Mouse (Mus musculus) hindbrain, embryonic 13.5 days (tissue): ENCODE measurements around the gene Gas6. TPM values are rescaled to one million over a fixed set of nuclear protein-coding genes. Genes with fewer than 3 reads are reported as not detected.

Experiments
- ATAC-seq: fragments of 200-750 bp; cut with Nextera tagmentation; 2 replicates; pipeline ENCODE4 v1.8.0; 2017; ENCODE audit warnings: moderate TSS enrichment; ENCODE audit not compliant: low FRiP score
- H3K27ac ChIP-seq: fragments of 300-500 bp; sonication (generic); 2 replicates; pipeline ENCODE4 v1.5.1; 2015; ENCODE audit warnings: inconsistent platforms, mild to moderate bottlenecking, moderate library complexity
- H3K27me3 ChIP-seq: fragments of 300-500 bp; sonication (generic); 2 replicates; pipeline ENCODE4 v1.6.1; 2015; ENCODE audit warnings: mild to moderate bottlenecking, inconsistent platforms
- H3K36me3 ChIP-seq: fragments of 300-500 bp; sonication (generic); 2 replicates; pipeline ENCODE4 v1.6.1; 2015; ENCODE audit warnings: mild to moderate bottlenecking, inconsistent platforms
- H3K4me1 ChIP-seq: fragments of 300-500 bp; sonication (generic); replicated peaks from 2 replicates; pipeline ENCODE4 v1.6.1; 2015; ENCODE audit warnings: inconsistent platforms
- H3K4me2 ChIP-seq: fragments of 300-500 bp; sonication (generic); 2 replicates; pipeline ENCODE4 v1.6.1; 2015; ENCODE audit warnings: inconsistent platforms, mild to moderate bottlenecking, moderate library complexity
- H3K4me3 ChIP-seq: fragments of 300-500 bp; sonication (generic); 2 replicates; pipeline ENCODE4 v1.5.1; 2015; ENCODE audit warnings: mild to moderate bottlenecking, inconsistent platforms
- H3K9ac ChIP-seq: fragments of 300-500 bp; sonication (generic); 2 replicates; pipeline ENCODE4 v1.6.1; 2015; ENCODE audit warnings: mild to moderate bottlenecking, inconsistent platforms
- H3K9me3 ChIP-seq: fragments of 300-500 bp; sonication (generic); 2 replicates; pipeline ENCODE4 v1.6.1; 2016; ENCODE audit warnings: inconsistent platforms
- WGBS: fragments of 180-500 bp; shearing (Covaris S2); methylation state at CpG from one replicate; pipeline ENCODE4 v1.1.7; 2015; 5-methylcytosine and 5-hydroxymethylcytosine counted together
- polyA plus RNA-seq: library from polyadenylated mRNA; unstranded; fragments of >200 nt; fragmentation: Nextera tagmentation; extraction: Ambion mirVana; gene quantifications from 2 replicates; pipeline ENCODE4 v1.2.1, GENCODE M21; 2015

Gene Gas6
- polyA plus RNA-seq, 1 experiment from 2014 or later = 25.8 TPM

DNA sequence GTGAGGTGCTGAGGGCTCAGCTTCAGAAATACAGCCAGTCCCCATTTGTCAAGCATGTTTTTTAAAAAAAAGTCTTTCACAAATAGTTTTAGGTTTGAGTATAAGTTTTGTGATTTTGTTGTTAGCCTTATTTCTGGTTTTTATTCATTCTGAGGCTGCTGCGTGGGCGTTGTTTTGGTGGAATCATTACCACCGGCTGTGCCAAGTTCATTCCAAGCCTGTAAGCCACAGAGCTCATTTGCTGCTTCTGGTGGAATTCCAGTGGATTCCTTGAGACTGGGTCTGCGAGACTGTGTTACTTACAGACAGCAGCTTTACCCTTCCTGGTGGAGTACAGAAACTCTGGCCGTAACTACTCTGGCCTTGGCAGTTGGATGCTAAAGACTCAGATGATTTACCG is 47.8 kb downstream of the Gas6 start:
- Histone ChIP-seq H3K27me3 (peaks cover 4% of the 10 kb centered on the region; the same call in 1 of the 2 replicates), H3K27ac (no peak overlapping the region), H3K9me3 (no peaks in the 10 kb centered on the region), H3K36me3 (no peaks in the 10 kb centered on the region), H3K4me3 (no peak overlapping the region), H3K4me1 (no peaks in the 10 kb centered on the region), H3K9ac (no peak overlapping the region), H3K4me2 (no peak overlapping the region)
- 93% methylated on average over 6 of the region's 6 CpGs for WGBS
- ATAC-seq = no peak

DNA sequence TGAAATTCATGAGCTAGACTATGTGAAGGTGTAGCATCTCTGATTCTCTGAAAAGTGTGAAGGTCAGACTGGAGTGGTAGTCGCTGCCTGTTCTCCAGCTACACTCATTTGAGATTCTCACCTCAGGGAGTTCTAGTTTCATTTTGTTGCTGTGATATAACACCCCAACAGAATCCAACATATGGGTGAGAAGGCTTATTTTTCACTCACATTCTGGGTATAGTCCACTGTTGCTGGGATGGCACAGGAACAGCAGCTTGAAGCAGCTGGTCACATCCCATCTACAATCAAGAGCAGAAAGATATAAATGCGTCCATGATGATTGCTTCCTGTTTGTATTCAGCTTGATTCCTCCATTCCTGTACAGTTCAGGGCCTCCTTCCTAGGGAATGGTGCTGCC is 52.1 kb downstream of the Gas6 start:
- Histone ChIP-seq H3K9ac (no peak overlapping the region), H3K4me2 (no peak overlapping the region), H3K36me3 (no peaks in the 10 kb centered on the region), H3K27me3 (peaks cover 7% of the 10 kb centered on the region), H3K27ac (no peak overlapping the region), H3K4me1 (no peaks in the 10 kb centered on the region), H3K9me3 (no peaks in the 10 kb centered on the region), H3K4me3 (no peak overlapping the region)
- ATAC-seq = no peak
- WGBS = 94% methylated on average over 2 of the region's 2 CpGs

DNA sequence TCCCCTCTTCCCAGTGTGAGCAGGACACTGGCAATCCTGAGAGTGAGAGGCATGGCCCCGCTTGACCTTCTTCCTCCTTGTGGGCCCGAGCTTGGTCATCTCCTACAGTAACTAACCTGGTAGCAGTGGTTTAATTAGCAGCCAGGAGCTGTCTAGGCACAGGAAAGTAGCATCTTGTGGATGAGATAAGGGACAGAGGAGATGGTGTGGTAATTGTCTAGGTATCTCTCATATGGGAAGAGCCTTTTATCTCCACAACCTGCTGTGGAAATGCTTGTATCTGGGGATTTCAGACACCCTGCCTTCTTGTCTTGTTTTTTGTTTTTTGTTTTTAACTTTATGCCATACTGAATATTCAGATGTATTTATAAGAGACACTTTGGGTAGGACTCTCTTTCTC is 56.8 kb downstream of the Gas6 start:
- Histone ChIP-seq H3K36me3 (no peaks in the 10 kb centered on the region), H3K27ac (no peak overlapping the region), H3K27me3 (peaks cover 44% of the 10 kb centered on the region), H3K4me2 (no peak overlapping the region), H3K9ac (no peak overlapping the region), H3K4me1 (peaks cover 9% of the 10 kb centered on the region), H3K9me3 (no peaks in the 10 kb centered on the region), H3K4me3 (no peak overlapping the region)
- 91% methylated on average over 2 of the region's 2 CpGs for WGBS
- ATAC-seq = no peak

DNA sequence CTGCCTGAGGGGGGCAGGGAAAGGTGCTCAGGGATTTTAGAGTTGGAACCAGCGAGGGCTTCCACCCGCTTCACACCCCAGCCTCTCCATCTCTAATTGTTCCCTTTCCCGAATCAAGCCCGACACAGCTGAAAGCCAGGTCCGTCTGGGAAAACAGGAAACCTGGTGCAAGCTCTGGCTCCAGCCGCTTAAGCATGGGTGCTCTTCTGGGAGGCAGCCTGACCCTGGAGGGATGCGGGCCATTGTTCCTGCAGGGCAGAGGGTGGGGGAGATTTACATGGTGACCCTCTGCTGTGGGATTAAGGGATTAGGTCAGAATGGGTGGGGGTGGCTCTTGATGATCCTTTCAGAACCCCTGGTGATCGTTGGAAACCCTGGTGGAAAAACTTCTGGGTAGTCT is 58.2 kb downstream of the Gas6 start:
- WGBS = 21% methylated on average over 8 of the region's 8 CpGs
- no peak overlapping the region for H3K4me2 ChIP-seq
- H3K36me3 ChIP-seq = no peaks in the 10 kb centered on the region
- H3K27me3 ChIP-seq = peaks cover 44% of the 10 kb centered on the region
- no peak overlapping the region for H3K27ac ChIP-seq
- peaks cover 9% of the 10 kb centered on the region for H3K4me1 ChIP-seq
- H3K4me3 ChIP-seq = no peak overlapping the region
- no peak overlapping the region for H3K9ac ChIP-seq
- no peaks in the 10 kb centered on the region for H3K9me3 ChIP-seq
- no peak for ATAC-seq

DNA sequence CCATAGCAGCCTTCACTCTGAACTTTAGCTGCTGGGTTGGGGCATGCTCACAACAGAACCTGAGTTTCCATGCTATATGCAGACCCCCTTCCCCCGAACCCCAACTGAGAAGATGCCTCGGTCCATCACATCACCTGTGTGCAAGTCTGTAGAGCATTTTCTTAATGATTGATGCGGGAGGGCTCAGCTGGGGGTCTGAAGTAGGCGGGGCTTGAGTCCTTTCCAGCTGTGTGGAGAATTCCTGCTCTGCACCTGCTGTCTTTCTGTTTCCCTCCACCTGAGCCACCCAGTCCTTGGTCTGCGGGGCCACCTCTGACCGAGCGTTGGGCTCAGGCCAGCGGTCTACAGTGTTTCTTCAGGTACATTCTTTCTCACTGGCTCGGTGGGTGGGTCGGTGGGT is 59.4 kb downstream of the Gas6 start, which contains the start of gene Tmem255b:
Tmem255b (plus strand) TSS at position 301 of the 400 bp plus-strand sequence.
- H3K4me3 ChIP-seq = no peak within 1 kb of the TSS
- H3K4me2 ChIP-seq = peak within 1 kb of the TSS; percentile 19; the same call in 1 of the 2 replicates
- H3K9ac ChIP-seq = no peak within 1 kb of the TSS

DNA sequence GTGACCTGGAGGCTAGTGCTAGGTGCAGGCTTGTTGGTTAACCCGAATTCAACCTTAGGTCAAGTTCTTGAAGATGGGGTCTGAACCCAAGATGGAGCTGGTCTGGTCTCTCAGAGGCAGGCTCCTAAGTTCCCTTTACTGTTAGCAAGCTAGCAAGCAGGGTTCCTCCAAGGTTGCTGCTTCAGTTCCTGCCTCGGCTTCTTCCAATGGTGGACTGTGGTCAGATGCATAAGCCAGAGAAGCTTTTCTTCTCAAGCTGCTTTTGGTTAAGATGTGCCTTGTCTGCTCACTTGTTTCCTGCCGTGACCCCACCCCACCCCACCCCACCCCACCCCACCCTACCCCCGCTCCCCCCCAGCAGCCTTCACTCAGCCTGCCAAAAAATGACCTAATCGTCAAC is 61.2 kb downstream of the Gas6 start:
- Histone ChIP-seq H3K27me3 (peaks cover 44% of the 10 kb centered on the region), H3K27ac (no peak overlapping the region), H3K9me3 (no peaks in the 10 kb centered on the region), H3K36me3 (no peaks in the 10 kb centered on the region), H3K4me3 (no peak overlapping the region), H3K4me2 (no peak overlapping the region), H3K4me1 (peaks cover 9% of the 10 kb centered on the region), H3K9ac (no peak overlapping the region)
- 87% methylated on average over 5 of the region's 5 CpGs for WGBS
- no peak for ATAC-seq

More for the DNA sequence above, 59.4 kb downstream of the Gas6 start, which contains the start of gene Tmem255b:
- Histone ChIP-seq H3K36me3 (no peaks in the 10 kb centered on the region), H3K27me3 (peaks cover 44% of the 10 kb centered on the region), H3K4me1 (peaks cover 9% of the 10 kb centered on the region), H3K9me3 (no peaks in the 10 kb centered on the region), H3K27ac (no peak within 1 kb of the TSS)
- ATAC-seq = no peak
- WGBS = 16% methylated on average over 10 of the region's 10 CpGs

DNA sequence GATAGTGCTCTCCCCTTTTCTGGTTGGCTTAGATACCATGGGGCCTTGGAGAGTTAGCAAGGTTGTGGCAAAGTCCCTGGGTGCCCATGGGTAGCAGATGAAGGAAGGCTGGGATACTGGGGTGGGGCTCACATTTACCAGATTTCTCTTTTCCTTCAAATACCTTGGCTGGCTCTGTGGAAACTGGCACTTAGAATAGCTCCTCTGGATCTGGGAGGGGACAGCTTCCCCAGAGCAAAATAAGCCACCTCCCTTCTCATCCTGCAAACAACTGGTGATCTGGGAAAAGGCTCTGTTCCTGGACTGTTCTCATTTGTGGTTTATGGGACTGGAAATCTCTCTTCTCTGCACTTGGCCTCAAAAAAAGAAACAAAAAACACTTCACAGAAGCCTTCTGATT is 63.4 kb downstream of the Gas6 start:
- Histone ChIP-seq H3K27ac (0 out of 2 replicates have a peak overlapping the region, but pooled peaks have one; percentile 5), H3K4me3 (no peak overlapping the region), H3K9me3 (no peaks in the 10 kb centered on the region), H3K27me3 (peaks cover 24% of the 10 kb centered on the region), H3K9ac (no peak overlapping the region), H3K36me3 (no peaks in the 10 kb centered on the region), H3K4me1 (peaks cover 9% of the 10 kb centered on the region), H3K4me2 (no peak overlapping the region)
- no peak for ATAC-seq

DNA sequence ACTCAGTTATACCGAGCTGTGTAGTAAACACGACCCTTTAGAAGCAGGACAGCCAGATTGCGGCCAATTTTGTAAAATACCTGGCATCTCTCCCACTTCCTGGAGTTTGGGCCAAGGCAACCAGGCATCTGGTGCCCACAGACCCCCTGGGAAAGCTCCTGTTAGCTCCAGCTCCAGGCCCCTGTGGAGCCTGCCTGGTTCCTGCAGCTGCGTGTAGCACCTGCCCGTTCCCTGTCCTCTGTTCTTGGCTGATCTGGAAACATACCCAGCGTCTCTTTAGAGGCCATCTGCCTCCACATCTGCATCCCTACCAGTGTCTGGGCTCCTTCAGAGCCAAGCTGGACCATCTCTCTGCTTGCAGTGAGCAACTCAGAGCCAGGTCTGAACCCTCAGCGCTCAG is 63.9 kb downstream of the Gas6 start:
- H3K36me3 ChIP-seq = no peaks in the 10 kb centered on the region
- H3K9ac ChIP-seq = no peak overlapping the region
- 80% methylated on average over 7 of the region's 7 CpGs for WGBS
- H3K27me3 ChIP-seq = peaks cover 20% of the 10 kb centered on the region
- H3K4me1 ChIP-seq = peaks cover 7% of the 10 kb centered on the region
- no peak overlapping the region for H3K4me3 ChIP-seq
- ATAC-seq = no peak
- no peak overlapping the region for H3K4me2 ChIP-seq
- 0 out of 2 replicates have a peak overlapping the region, but pooled peaks have one; percentile 5 for H3K27ac ChIP-seq
- no peaks in the 10 kb centered on the region for H3K9me3 ChIP-seq

DNA sequence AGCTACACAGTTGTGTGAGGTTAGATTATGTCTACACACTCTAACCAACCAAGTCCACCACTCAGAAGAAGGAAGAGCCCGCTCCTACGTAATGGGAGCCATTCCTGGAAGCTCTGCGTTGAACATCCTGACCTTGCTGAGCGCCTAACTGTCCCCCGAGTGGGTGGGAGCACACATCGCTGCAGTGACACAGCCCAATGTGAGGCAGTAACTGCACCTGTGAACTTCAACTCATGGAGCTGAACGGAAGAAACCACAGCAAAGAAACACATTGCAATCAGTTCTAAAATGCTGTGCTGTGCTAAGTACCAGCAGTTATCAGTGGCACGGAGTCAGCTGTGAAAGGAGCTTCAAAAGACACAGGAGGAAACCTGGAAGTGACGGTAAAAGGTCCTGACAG is 66.1 kb downstream of the Gas6 start:
- 88% methylated on average over 9 of the region's 9 CpGs for WGBS
- ATAC-seq = no peak
- Histone ChIP-seq H3K4me1 (no peaks in the 10 kb centered on the region), H3K4me3 (no peak overlapping the region), H3K36me3 (no peaks in the 10 kb centered on the region), H3K9me3 (no peaks in the 10 kb centered on the region), H3K9ac (no peak overlapping the region), H3K27me3 (no peaks in the 10 kb centered on the region), H3K4me2 (no peak overlapping the region), H3K27ac (no peak overlapping the region)

DNA sequence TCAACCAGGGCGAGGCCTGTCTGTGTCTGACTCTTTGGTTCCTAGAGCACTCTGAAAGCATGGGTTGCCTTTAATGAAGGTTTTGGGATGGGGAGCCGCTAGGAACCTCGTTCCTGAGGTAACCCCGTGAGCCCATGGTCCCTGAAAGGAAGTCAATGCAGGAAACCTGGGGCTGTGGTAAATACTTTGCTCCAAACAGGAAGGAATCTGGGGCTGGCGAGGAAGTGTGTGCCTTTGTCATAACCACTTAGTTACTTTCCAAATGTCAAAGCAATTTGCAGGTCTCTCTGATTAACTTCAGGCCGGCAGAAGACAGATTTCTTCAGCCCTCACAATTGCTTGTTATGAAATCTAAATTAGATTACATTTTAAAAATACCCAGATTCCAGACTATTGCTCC is 66.9 kb downstream of the Gas6 start:
- 78% methylated on average over 6 of the region's 6 CpGs for WGBS
- Histone ChIP-seq H3K36me3 (no peaks in the 10 kb centered on the region), H3K9me3 (no peaks in the 10 kb centered on the region), H3K27me3 (no peaks in the 10 kb centered on the region), H3K4me1 (no peaks in the 10 kb centered on the region), H3K4me3 (no peak overlapping the region), H3K4me2 (no peak overlapping the region), H3K27ac (no peak overlapping the region), H3K9ac (no peak overlapping the region)
- ATAC-seq = no peak

DNA sequence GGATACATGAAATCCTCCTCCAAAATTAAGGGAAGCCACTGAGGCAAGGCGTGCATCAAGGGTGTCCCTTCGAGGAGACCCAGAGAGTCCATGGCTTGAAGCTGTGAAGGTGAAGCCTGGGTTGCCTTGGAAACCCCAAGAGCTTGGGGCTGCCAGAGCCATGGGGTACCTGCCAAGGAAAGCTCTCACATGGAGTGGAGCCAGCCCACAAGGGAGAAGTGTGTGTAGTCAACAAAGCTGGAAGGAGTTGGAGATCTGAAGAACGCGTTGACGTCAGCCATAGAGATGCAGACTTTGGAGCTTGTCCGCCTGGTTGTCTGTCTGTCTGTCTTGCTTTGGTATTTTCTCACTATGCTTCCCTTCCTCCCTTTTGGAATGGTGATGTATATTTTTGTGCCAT is 73.3 kb downstream of the Gas6 start:
- Histone ChIP-seq H3K27ac (no peak overlapping the region), H3K27me3 (no peaks in the 10 kb centered on the region), H3K36me3 (no peaks in the 10 kb centered on the region), H3K4me1 (no peaks in the 10 kb centered on the region), H3K9me3 (no peaks in the 10 kb centered on the region), H3K9ac (no peak overlapping the region), H3K4me2 (no peak overlapping the region), H3K4me3 (no peak overlapping the region)
- 93% methylated on average over 6 of the region's 6 CpGs for WGBS
- no peak for ATAC-seq

DNA sequence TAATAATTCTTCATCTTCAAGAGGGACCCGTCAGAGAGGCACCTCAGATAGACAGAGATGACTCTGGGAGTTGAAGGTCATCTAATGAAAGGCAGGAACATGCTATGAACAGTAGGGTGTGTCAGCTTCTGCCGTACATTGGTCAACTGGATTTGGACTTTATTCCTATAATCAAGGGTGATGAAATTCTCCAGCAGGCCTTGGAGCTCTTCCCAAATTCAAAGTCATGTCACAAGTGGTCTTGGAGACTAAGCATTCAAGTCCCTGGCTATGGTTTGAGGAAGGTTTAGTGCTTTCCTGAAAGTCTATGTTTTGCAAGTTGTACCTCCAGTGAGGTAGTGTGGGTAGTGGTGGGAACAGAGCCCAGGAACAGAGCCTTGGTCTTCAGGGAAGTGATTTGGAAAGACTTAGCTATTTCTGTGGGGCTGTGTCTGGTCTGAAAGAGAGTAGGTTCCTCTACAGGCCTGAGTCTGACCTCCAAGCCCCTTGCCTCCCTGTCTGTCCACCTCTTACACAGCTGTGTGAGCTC is 75.1 kb downstream of the Gas6 start:
- no peak overlapping the region for H3K4me2 ChIP-seq
- no peak overlapping the region for H3K4me3 ChIP-seq
- H3K9ac ChIP-seq = no peak overlapping the region
- H3K9me3 ChIP-seq = no peaks in the 10 kb centered on the region
- 72% methylated on average over 2 of the region's 2 CpGs for WGBS
- H3K36me3 ChIP-seq = no peaks in the 10 kb centered on the region
- no peak for ATAC-seq
- no peaks in the 10 kb centered on the region for H3K4me1 ChIP-seq
- no peaks in the 10 kb centered on the region for H3K27me3 ChIP-seq
- H3K27ac ChIP-seq = no peak overlapping the region

DNA sequence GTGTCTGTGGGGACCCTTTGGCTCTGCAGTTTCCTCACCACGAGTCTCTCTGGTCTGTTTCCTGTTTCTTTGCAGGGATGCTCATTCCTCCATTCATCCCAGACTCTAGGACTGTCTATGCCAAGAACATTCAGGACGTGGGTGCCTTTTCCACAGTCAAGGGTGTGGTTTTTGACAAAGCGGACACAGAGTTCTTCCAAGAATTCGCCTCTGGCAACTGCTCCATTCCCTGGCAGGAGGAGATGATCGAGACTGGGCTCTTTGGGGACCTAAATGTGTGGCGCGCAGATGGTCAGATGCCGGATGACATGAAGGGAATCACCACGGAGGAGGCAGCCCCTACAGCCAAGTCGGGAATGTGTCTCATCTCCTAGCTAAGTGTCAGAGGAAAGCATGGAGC is 78.4 kb downstream of the Gas6 start:
- ATAC-seq = no peak
- no peaks in the 10 kb centered on the region for H3K9me3 ChIP-seq
- H3K4me2 ChIP-seq = no peak overlapping the region
- H3K4me3 ChIP-seq = no peak overlapping the region
- H3K27me3 ChIP-seq = 0 out of 2 replicates have a peak, but pooled peaks cover 3% of the 10 kb centered on the region
- whole genome bisulfite sequencing = 82% methylated on average over 10 of the region's 10 CpGs
- no peak overlapping the region for H3K9ac ChIP-seq
- no peaks in the 10 kb centered on the region for H3K36me3 ChIP-seq
- no peaks in the 10 kb centered on the region for H3K4me1 ChIP-seq
- no peak overlapping the region for H3K27ac ChIP-seq
